Mouse (Mus musculus) retina, postnatal 7 days (tissue): ENCODE results near the gene Vps26b.

Experiments used
- DNase-seq: peaks from one replicate; pipeline ENCODE4 v3.0.0-alpha.2; 2012; ENCODE audit warnings: low read depth, low spot score

Gene Vps26b

DNA sequence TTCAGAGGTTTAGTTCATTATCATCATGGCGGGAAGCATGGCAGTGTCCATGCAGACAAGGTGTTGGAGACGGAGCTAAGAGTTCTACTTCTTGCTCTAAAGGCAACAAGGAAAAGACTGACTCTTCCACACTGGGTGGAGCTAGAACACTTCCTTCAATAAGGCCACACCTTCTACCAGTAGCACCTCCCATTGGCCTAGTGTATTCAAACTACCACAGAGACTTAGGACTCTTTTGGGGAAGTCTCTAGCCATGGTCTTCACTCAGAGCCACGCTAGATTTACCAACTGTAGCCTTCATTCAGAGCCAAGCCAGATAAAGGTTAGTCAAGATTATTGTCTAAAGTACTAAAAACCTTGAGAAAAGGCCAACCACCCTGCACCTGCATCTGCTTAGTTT, 32.8 kb downstream of the Vps26b start:
- no peak for DNase-seq

DNA sequence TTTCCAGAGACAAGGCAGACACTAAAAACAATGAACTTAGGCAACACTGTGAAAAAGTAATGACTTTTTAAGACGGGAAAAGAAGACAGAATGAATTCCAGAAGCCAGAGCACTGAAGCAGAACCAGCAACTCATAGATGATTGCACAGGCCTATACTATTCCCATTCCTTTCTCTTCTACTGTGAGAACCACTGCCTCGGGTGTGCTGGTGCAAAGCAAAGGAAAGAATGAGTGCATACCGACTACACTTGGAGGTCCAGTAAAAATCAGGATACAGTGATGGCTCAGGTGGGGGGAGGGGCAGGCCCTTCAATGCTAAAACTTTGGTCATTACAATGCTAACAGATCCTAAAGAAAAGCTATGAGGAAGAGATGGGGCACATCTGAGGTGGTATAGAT, 36.0 kb downstream of the Vps26b start:
- DNase-seq: no peak

DNA sequence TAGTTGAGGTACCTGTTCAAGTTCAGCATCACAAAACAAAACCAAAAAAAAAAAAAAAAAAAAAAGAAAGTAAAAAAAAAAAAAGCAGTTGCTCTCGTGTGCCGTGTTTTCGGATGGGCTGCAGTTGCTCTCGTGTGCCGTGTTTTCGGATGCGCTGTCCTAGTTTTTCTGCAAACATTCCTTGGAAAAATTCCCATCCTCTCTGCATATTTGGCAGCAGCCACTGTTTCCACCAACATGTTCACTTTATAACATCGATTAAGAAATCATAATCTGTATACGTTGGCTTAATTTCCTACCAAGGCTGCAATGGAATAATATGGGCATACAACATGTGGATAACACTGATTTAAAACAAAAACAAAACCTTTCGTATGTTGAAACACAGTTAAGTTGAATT, 36.7 kb downstream of the Vps26b start:
- DNase-seq: no peak

DNA sequence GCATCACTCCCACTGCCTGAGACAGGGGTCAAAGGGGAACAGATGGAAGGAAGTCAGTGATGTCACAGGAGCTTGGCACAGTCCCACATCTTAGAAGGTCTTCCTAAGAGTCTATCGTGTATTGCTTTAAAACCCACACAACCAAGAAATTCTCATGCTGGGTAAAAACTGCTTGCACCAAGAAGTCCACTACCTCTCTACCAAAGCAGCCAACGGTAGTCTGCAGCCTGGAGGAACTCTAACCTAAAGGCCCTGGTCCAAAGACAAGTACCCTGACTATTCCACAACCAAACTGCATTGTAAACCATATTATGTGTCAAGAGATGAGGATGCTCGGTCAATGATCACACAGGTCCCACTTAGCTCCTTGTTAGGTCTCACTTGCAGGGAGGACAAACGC, 39.7 kb downstream of the Vps26b start:
- no peak for DNase-seq

DNA sequence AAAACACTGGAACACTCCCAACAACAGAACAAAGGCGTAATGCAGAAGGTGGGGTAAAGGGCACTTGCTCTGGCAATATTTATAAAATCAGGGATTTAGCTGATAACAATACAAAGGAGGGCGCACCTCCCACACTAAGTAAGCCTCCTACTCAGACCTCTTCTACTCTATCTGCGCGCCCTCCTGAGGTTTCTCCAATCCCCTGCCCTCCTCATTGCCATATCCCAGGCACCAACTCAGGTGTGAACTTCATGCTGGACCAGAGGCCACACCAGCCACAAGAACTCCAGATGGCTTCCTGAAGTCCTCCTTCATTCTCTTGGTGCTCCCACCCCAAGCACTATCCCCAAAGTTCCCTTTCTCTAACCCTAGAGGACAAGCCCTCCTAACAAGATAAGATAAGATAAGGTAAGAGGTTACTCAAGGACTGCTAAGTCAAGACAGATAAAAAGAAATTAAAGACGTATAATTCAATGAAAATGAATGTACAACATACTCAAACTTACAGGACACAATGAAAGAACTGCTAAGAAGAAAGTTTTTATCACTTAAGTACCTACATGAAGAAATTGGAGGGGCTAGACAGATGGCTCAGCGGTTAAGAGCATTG, 44.1 kb downstream of the Vps26b start:
- no peak for DNase-seq

DNA sequence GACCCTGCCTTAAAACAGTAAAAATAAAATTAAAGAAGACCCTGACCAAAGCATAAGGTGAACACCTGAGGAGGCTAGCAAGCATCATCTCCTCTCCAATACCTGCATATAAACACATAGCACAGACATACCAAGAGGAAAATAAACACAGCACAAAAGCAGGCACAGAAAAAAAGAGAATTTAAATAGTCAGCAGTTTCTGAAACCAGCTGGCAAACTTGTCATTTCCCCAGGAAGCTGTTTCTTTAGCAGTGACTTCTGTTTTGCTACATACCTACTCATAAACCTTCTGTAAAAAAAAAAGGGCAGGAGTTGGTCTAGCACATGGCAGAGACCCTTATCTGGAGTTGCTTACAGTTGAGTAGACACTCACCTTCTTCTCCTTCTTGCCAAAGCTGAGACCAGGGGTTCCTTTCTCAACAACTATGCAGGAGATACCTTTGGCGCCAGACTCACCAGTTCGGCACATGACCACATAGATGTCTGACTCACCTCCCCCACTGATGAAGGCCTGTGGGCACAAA, 44.7 kb downstream of the Vps26b start:
- no peak for DNase-seq

DNA sequence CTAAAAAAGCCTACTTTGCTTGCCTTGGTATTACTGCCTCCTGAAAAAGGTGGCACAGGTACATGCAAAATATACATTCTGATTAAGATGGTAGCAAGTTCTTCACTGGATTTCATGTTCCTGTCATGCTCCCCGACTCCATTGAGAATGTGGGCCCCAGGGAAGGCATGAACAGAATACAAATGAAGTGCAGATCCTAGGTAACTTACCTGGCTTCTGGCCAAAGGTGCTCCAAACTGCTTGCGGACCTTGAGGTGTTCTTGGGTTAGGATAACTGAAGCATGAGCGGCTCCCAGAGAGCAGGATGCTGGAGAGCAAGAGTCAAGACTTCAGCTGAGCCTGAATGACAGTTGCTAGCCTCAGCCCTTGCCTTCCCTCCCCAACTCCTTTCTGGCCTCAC, 51.1 kb downstream of the Vps26b start:
- DNase-seq: no peak

DNA sequence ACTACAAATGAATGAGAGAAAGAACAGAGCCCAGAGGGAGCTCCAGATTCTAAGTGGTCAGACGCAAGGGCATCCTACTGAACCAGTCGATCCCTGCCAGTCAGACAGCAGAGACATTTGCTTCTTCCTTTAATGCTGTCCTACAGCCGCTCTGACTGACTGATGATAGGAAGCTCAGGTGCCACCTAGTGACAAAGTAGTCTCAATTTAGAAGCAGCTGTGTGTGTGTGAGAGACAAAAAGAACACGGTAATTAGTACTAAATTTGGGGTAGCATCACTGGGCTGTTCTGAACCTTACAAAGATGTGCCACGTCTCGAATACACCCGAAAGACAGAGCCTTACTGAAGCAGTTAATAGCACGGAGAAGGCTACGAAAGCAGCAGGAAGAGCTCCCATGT, 52.1 kb downstream of the Vps26b start:
- DNase-seq: no peak
